Mouse (Mus musculus) retina, embryonic 14.5 days (tissue): ENCODE data around the gene St14.
A peak's percentile ranks its signal among the peaks of the same experiment; 100 is the strongest.
"Not testable (repeated sequence)": the region's sequence is repeated elsewhere in the genome, so short reads cannot be mapped to it uniquely, and the experiment has no call there.

ENCODE experiments used
- DNase-seq: peaks from one replicate; pipeline ENCODE4 v3.0.0-alpha.2; 2015; ENCODE audit warnings: low spot score

The St14 gene

DNA sequence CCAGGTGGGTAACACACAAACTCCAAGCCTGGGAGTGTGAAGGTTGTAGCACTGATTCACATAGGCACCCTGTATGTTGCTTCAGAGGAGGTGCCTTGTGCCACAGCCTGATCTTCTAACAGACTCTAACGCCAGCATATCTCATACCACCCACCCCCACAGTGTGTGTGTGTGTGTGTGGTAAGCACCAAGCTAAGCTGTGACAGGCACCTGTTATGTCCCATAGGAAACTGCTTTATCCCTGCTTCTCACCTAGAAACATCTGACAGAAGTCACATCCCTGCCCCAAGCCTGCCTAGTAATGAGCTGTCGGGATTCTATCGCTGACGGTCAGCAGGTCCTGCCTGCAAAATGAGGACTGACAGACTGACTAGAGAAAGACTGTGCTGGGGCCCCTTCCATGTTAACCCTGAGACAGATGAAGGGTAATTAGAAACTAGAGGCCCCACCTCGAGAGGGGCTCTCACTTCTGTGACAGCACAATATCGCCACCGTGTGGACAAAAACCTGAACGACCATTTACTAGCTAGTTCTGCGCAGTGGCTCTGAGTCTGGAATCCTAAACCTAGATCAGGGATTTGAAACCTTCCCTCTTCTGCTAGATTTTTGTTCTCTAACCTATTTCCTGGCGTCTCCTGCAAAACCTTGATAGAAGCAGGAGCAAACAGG, 45.4 kb downstream of the St14 start:
- DNase-seq, result peak; percentile 94

GRCm38 (mm10) chr9:31085556-31085955, 46.1 kb downstream of the St14 start:
- DNase-seq, result no peak

DNA sequence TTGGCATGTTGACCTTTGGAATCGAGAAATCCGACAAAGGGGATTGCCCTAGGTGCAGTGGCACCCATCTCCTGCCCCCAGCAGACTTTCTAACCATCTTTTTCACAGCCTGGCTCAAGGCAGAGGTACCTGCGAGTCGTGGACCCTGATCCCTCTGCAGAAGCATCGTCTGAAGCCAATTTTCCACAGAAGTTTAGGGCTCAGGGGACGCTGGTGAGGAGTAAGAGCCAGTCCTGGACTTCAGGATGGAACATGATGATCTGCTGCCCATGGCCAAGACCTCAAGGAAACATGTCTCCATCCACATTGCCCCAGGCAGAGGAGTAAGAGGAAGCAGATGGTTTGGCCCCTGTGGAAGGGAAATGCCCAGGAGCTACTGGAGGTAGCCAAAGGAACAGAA, 48.9 kb downstream of the St14 start:
- no peak for DNase-seq

DNA sequence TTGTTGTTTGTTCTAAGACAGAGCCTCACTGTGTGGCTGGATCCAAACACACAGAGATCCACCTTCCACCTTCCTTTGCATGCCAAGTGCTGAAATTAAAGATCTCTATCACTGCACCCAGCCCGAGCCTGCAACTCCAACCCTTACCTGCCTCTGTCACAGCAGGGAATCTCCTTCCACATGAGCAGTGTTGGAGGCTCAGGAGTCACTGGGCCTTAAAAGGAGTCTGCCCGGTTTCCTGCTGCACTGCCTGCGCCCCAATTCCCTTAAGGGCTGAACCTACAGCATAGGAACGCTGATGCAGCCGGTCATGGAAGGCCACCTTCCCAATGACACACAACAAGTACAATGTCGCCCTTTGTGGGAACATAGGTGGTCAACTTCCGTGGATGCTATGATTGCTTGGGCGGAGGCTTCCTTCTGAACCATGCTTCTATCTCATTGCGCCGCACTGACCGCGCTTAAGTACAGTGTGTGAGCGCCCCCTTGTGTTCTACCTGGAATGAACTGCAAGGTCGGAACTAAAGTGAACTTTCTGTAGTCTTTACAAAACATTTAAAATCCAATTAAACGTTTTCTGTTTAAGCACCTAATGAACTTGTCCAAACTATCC, 49.5 kb downstream of the St14 start:
- peak; percentile 89 for DNase-seq

DNA sequence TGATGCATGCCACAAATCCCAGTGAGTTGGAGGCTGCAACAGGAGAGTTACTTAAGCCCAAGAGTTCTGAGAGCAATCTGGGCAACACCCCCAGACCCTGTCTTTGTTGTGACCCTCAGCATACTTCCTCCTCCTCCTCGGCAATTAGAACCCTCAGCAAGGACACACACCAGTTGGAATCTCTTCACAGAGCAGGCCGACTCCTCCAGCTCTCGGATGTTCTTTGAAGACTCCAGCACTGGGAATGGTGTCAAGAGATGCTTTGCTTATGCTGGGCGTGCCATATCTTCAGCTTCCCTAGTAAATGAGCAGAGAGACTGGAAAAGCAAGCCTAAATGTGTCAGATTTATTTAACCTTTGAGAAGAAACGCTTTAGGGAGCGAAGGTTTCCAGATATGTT, 50.9 kb downstream of the St14 start:
- no peak for DNase-seq

- DNase-seq, result no peak
These were observed 56.8 kb downstream of the St14 start for GRCm38 (mm10) chr9:31074836-31075235.

DNA sequence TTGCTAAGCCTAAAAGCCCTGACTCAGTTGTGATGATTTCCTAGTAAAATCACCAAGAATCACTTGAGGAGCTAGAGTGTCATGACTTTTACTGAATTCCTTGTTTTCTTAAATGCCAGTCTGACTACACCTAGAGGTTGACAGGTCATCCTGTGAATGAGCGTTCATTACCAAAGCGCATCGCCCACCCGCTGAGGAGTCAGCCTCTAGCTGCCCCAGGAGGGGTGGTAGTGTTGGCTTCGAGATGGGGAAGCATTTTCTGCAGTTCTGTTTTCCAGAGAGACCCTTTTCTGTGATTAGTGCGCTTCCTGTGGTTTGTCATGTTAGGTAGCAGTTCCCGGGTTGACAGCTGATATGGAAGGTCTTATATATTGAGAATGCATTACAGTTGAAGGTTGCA, 57.9 kb downstream of the St14 start:
- no peak for DNase-seq

- no peak for DNase-seq
These were observed 59.4 kb downstream of the St14 start for GRCm38 (mm10) chr9:31072256-31072655.

DNA sequence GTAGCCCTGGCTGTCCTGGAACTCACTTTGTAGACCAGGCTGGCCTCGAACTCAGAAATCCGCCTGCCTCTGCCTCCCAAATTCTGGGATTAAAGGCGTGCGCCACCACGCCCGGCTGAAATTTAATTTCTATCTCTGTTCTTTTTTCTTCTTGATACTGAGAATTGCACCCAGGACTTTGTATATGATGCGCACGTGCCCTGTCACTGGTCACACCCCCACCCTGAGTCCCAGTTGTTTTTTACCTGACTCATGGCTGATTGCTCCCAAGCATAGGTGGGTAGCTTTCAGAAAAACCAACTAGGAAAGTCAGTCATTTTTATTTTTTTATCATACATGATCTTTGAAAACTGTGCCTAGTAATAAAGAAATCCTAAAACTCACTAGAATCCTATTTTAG, 60.9 kb downstream of the St14 start:
- no peak for DNase-seq

GRCm38 (mm10) chr9:31058723-31059122, 72.9 kb downstream of the St14 start:
- no peak for DNase-seq

GRCm38 (mm10) chr9:31051509-31051908, 80.1 kb downstream of the St14 start:
- not testable (repeated sequence) for DNase-seq

- no peak for DNase-seq
These were observed 81.4 kb downstream of the St14 start for GRCm38 (mm10) chr9:31050208-31050607.
